ENCODE assay signal across 22 mouse cellular contexts in the genomic region with DNA sequence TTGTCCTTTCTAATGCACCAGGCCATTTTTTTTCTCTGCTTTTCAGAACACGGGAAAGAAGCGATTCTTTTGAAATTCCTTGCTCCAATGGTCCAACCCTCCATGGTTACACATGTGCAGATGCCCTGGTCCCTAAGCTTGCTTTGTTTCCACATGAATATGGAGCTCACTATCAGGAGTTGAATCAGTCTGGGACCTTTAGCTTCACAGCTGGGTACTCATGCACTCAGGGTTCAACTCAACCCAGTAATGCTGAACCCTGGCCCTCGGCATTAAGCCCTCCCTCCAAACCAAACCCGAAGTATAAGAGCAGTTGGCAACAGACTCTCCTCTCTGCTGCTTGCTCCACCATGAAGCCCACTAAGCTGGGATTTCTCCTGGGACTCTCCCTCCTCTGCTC. TPM values are rescaled to one million over a fixed set of nuclear protein-coding genes. Genes with fewer than 3 reads are reported as not detected.
"Had no signal": no experiment of that assay in that cellular context is flagged by ENCODE, and none has a peak within 500 bp of the region (broad histone marks: within the 10 kb centered on the region; RNA-seq: fewer than 3 reads in every experiment).

Gene Spint4 (plus strand): TSS at position 301 of the 400 bp plus-strand sequence.

- H3K27ac ChIP-seq: lung, embryonic 15.5 days; macrophage; midbrain, embryonic 13.5 days; midbrain, embryonic 15.5 days; neural tube, embryonic 12.5 days had no signal

- H3K4me3 ChIP-seq: lung, embryonic 15.5 days; megakaryocyte, embryonic 14.5 days; midbrain, embryonic 13.5 days; midbrain, embryonic 15.5 days; neural tube, embryonic 12.5 days had no signal

- H3K4me1 ChIP-seq: lung, embryonic 15.5 days; midbrain, embryonic 13.5 days; midbrain, embryonic 15.5 days; neural tube, embryonic 12.5 days had no signal

- H3K27me3 ChIP-seq: lung, embryonic 15.5 days; midbrain, embryonic 13.5 days; midbrain, embryonic 15.5 days; neural tube, embryonic 12.5 days had no signal

- DNase-seq: liver, postnatal 0 days; lung, adult 2 months; lung, postnatal 14 days; lung, postnatal 36 days; right cerebral cortex, postnatal 14 days; thymus, adult 18-20 months; thymus, postnatal 14 days; thymus, postnatal 36 days had no signal

RNA-seq across cellular contexts. Expression of gene Spint4, which starts in this region (rescaled TPM):
- polyA plus RNA-seq: liver, postnatal 0 days; lung, adult 2 months; lung, embryonic 15.5 days; lung, postnatal 0 days; macrophage; midbrain, embryonic 11.5 days; midbrain, embryonic 13.5 days; midbrain, embryonic 15.5 days; midbrain, postnatal 0 days; neural tube, embryonic 12.5 days; neural tube, embryonic 14.5 days; spleen, adult 2 months; stomach, embryonic 14.5 days; stomach, embryonic 16.5 days; thymus, postnatal 0 days had no signal
